Mouse (Mus musculus): ENCODE measurements around the gene Krtap5-3.

- TF ChIP-seq EP300 (IDR thresholded peaks at IDR 0.05; ENCODE audit: insufficient read depth, low read depth, low read length) (no peak), POLR2A (IDR thresholded peaks at IDR 0.05; ENCODE audit: insufficient read depth, low read depth, low read length) (no peak)
These were observed 41.8 kb upstream of the Krtap5-3 start for GRCm38 (mm10) chr7:142159366-142159765.

All from heart, adult 2 months (tissue).